Mouse (Mus musculus): ENCODE data around the gene Dlx1. TPM values are rescaled to one million over a fixed set of nuclear protein-coding genes. Genes with fewer than 3 reads are reported as not detected.

The Dlx1 gene
- total and polyA plus RNA-seq, 3 experiments = 0.98 to 3.0 (median 2.4) TPM

DNA sequence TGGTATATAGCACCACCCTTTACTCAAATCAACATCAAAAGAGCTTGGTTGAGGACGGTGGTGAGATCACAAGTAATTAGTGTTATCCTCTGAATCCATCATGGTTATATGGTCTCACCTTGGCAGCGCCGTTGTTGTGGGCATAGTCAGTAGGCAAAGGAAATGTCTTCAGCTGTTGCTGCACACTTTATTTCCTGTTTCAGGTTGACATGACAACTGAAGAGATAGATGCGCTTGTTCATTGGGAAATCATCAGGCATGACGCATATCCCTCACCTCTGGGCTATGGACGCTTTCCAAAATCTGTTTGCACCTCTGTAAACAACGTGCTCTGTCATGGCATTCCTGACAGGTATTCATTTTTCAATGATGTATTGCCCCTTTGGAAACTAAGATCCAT, 16.7 kb upstream of the Dlx1 start:
- no peaks in the 10 kb centered on the region for H3K4me1 ChIP-seq (ENCODE audit: insufficient read depth, low read depth, low read length)
- ATAC-seq (ENCODE audit: extremely low read depth, insufficient number of reproducible peaks, low FRiP score, poor library complexity, severe bottlenecking) (no peak), DNase-seq (ENCODE audit: low spot score) (no peak)
- no peak for TF ChIP-seq GATA2 (IDR thresholded peaks at IDR 0.05; ENCODE audit: borderline replicate concordance, low read depth, low read length)
- TF ChIP-seq TAL1 (conservative IDR thresholded peaks at IDR 0.05; ENCODE audit: low read depth, low read length) = no peak
- TF ChIP-seq POLR2AphosphoS5 (IDR thresholded peaks at IDR 0.05; ENCODE audit: insufficient replicate concordance, low read depth, low read length) = no peak
- no peak for TF ChIP-seq CTCF (IDR thresholded peaks at IDR 0.05; ENCODE audit: low read depth, low read length)
- TF ChIP-seq GATA1 (IDR thresholded peaks at IDR 0.05; ENCODE audit: borderline replicate concordance, low read length) = no peak
- no peaks in the 10 kb centered on the region for H3K9me3 ChIP-seq (replicated peaks)
- H3K27me3 ChIP-seq (ENCODE audit: insufficient read depth, low read length) = no peaks in the 10 kb centered on the region
- peaks cover 53% of the 10 kb centered on the region for H3K36me3 ChIP-seq (replicated peaks)
- no peak overlapping the region for H3K4me3 ChIP-seq (ENCODE audit: low read depth, low read length)

DNA sequence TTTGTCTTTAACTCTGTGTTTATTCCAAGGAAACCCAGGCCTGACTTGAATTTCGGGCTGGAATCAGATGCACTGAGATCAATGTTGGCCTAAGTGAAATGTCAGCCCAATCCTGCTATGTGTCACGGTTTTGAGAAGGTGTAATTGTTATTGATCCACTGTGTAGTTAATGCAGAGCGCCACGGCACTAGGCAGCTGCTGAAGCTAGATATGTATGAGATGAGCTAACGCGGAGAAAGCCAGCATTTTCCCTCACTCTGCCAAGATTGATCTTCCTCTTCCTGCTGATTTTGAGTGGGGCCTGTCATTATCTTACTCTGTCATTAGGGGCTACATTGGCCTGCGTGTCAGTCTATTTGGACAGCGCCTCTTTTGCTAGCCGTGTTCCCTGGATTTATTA, 15.6 kb upstream of the Dlx1 start:
- H3K4me1 ChIP-seq (ENCODE audit: insufficient read depth, low read depth, low read length) = no peaks in the 10 kb centered on the region
- ATAC-seq (ENCODE audit: extremely low read depth, insufficient number of reproducible peaks, low FRiP score, poor library complexity, severe bottlenecking) = no peak
- H3K9me3 ChIP-seq (replicated peaks) = no peaks in the 10 kb centered on the region
- TF ChIP-seq GATA1 (IDR thresholded peaks at IDR 0.05; ENCODE audit: borderline replicate concordance, low read length) (no peak), TAL1 (conservative IDR thresholded peaks at IDR 0.05; ENCODE audit: low read depth, low read length) (no peak), GATA2 (IDR thresholded peaks at IDR 0.05; ENCODE audit: borderline replicate concordance, low read depth, low read length) (no peak), POLR2AphosphoS5 (IDR thresholded peaks at IDR 0.05; ENCODE audit: insufficient replicate concordance, low read depth, low read length) (no peak), CTCF (IDR thresholded peaks at IDR 0.05; ENCODE audit: low read depth, low read length) (no peak)
- peaks cover 49% of the 10 kb centered on the region for H3K36me3 ChIP-seq (replicated peaks)
- H3K4me3 ChIP-seq (ENCODE audit: low read depth, low read length) = no peak overlapping the region
- no peak for DNase-seq (ENCODE audit: low spot score)
- no peaks in the 10 kb centered on the region for H3K27me3 ChIP-seq (ENCODE audit: insufficient read depth, low read length)

DNA sequence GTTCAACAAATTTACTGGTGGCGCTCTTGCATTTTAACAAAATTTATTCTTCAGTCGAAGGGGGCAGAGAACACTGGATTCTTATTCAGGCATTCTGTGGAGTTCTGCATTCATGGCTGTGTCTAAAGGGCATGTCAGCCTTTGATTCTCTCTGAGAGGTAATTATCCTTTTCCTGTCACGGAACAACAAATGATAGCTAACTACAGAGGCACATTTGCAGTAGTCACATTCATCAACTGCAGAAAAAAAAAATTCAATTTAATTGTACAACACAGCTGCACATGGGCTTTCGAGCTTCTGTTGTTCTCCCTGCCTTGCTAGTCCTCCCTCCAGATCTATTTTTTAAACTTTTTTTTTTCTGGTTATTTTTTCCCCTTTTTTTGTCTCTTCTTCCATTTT, 10.9 kb upstream of the Dlx1 start:
- H3K4me1 ChIP-seq (ENCODE audit: insufficient read depth, low read depth, low read length) = peaks cover 4% of the 10 kb centered on the region; the same call in 1 of the 2 replicates
- no peaks in the 10 kb centered on the region for H3K9me3 ChIP-seq (replicated peaks)
- H3K4me3 ChIP-seq (ENCODE audit: low read depth, low read length) = no peak overlapping the region
- TF ChIP-seq CTCF (IDR thresholded peaks at IDR 0.05; ENCODE audit: low read depth, low read length) (no peak), GATA1 (IDR thresholded peaks at IDR 0.05; ENCODE audit: borderline replicate concordance, low read length) (no peak), TAL1 (conservative IDR thresholded peaks at IDR 0.05; ENCODE audit: low read depth, low read length) (no peak), POLR2AphosphoS5 (IDR thresholded peaks at IDR 0.05; ENCODE audit: insufficient replicate concordance, low read depth, low read length) (no peak), GATA2 (IDR thresholded peaks at IDR 0.05; ENCODE audit: borderline replicate concordance, low read depth, low read length) (no peak)
- no peaks in the 10 kb centered on the region for H3K27me3 ChIP-seq (ENCODE audit: insufficient read depth, low read length)
- DNase-seq (ENCODE audit: low spot score) = no peak
- H3K36me3 ChIP-seq (replicated peaks) = peaks cover 30% of the 10 kb centered on the region
- ATAC-seq (ENCODE audit: extremely low read depth, insufficient number of reproducible peaks, low FRiP score, poor library complexity, severe bottlenecking) = no peak

DNA sequence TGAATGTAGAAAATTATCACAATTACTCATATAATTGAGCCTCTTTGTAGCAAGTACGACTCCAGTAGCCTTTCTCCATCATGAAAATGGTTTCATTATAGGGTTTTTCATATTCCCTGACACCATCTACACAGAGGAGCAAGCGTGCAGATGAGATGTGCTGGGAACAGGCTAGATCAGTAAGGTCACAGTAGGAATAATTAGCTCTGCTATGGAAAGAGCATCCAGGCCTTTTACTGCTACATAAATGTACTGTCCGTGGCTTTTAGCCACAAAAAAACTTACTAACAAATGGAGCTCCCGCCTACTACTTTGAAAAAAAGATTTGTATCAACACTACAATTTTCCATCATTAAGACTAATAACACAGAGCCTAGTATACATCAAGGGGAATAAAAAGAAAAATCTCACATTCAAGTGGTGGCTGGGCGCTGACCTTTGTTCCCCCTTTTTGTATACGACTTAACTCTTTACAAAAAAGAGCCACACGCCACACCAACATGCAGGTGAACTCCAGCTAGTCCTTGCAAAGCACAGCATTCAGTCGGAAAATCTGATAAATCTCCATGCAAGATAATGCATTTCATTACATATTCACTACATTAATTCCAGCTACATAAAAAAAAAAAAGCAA, 10.3 kb upstream of the Dlx1 start:
- H3K36me3 ChIP-seq (replicated peaks) = peaks cover 24% of the 10 kb centered on the region
- ATAC-seq (ENCODE audit: extremely low read depth, insufficient number of reproducible peaks, low FRiP score, poor library complexity, severe bottlenecking) = no peak
- no peak overlapping the region for H3K4me3 ChIP-seq (ENCODE audit: low read depth, low read length)
- H3K9me3 ChIP-seq (replicated peaks) = no peaks in the 10 kb centered on the region
- TF ChIP-seq CTCF (IDR thresholded peaks at IDR 0.05; ENCODE audit: low read depth, low read length) = no peak
- no peak for TF ChIP-seq TAL1 (conservative IDR thresholded peaks at IDR 0.05; ENCODE audit: low read depth, low read length)
- no peak for TF ChIP-seq GATA1 (IDR thresholded peaks at IDR 0.05; ENCODE audit: borderline replicate concordance, low read length)
- TF ChIP-seq GATA2 (IDR thresholded peaks at IDR 0.05; ENCODE audit: borderline replicate concordance, low read depth, low read length) = no peak
- no peak for TF ChIP-seq POLR2AphosphoS5 (IDR thresholded peaks at IDR 0.05; ENCODE audit: insufficient replicate concordance, low read depth, low read length)
- no peaks in the 10 kb centered on the region for H3K27me3 ChIP-seq (ENCODE audit: insufficient read depth, low read length)
- H3K4me1 ChIP-seq (ENCODE audit: insufficient read depth, low read depth, low read length) = peaks cover 4% of the 10 kb centered on the region; the same call in 1 of the 2 replicates
- DNase-seq (ENCODE audit: low spot score) = no peak

DNA sequence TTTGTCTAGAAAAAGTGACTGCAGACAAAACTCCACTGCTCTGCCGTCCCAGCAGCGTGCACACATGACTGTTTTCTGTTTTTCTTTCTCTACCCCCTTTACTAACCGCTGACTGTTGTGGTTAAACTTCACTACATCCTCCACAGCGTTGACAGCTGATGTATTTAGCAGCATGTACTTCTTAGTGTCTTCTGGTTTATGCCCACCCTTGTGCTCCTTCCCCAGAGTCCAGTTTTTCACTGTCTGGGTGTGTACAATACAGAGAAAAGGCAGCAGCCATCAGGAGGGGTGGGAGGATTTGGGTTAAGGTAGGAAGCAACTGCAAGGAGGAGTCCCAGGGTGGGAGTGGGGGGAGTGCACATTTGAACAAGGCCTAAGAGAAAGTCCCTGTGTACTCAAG, 5.0 kb upstream of the Dlx1 start:
- ATAC-seq (ENCODE audit: extremely low read depth, insufficient number of reproducible peaks, low FRiP score, poor library complexity, severe bottlenecking) = no peak
- Histone ChIP-seq H3K9me3 (replicated peaks) (no peaks in the 10 kb centered on the region), H3K4me1 (ENCODE audit: insufficient read depth, low read depth, low read length) (peaks cover 30% of the 10 kb centered on the region), H3K27me3 (ENCODE audit: insufficient read depth, low read length) (peaks cover 4% of the 10 kb centered on the region; the same call in 1 of the 2 replicates), H3K36me3 (replicated peaks) (peaks cover 18% of the 10 kb centered on the region), H3K4me3 (ENCODE audit: low read depth, low read length) (no peak overlapping the region)
- no peak for TF ChIP-seq GATA1 (IDR thresholded peaks at IDR 0.05; ENCODE audit: borderline replicate concordance, low read length)
- no peak for TF ChIP-seq TAL1 (conservative IDR thresholded peaks at IDR 0.05; ENCODE audit: low read depth, low read length)
- TF ChIP-seq POLR2AphosphoS5 (IDR thresholded peaks at IDR 0.05; ENCODE audit: insufficient replicate concordance, low read depth, low read length) = no peak
- TF ChIP-seq GATA2 (IDR thresholded peaks at IDR 0.05; ENCODE audit: borderline replicate concordance, low read depth, low read length) = no peak
- TF ChIP-seq CTCF (IDR thresholded peaks at IDR 0.05; ENCODE audit: low read depth, low read length) = no peak
- no peak for DNase-seq (ENCODE audit: low spot score)

DNA sequence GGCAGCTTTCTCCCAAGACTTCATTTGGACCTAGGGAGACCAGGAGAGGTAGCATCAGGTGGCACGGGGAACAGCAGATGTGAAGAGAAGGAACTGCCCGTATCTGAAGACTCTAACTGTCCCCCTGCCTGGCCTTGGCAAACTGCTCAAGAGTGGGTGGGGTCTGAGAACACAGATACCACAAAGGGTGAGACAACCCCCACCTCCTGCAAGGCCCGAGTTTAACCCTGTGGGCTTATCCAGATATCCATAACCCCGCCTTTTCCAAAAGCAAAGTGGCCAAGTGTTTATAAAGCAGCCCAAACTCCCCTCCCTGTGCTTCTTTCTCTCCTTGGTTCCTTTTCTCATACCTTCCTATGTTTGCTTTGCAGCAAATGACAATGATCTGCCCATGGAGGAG, 4.5 kb upstream of the Dlx1 start:
- Histone ChIP-seq H3K4me3 (ENCODE audit: low read depth, low read length) (no peak overlapping the region), H3K9me3 (replicated peaks) (no peaks in the 10 kb centered on the region), H3K27me3 (ENCODE audit: insufficient read depth, low read length) (peaks cover 6% of the 10 kb centered on the region; the same call in 1 of the 2 replicates), H3K36me3 (replicated peaks) (peaks cover 17% of the 10 kb centered on the region), H3K4me1 (ENCODE audit: insufficient read depth, low read depth, low read length) (peaks cover 34% of the 10 kb centered on the region)
- TF ChIP-seq GATA2 (IDR thresholded peaks at IDR 0.05; ENCODE audit: borderline replicate concordance, low read depth, low read length) (no peak), POLR2AphosphoS5 (IDR thresholded peaks at IDR 0.05; ENCODE audit: insufficient replicate concordance, low read depth, low read length) (no peak), TAL1 (conservative IDR thresholded peaks at IDR 0.05; ENCODE audit: low read depth, low read length) (no peak), GATA1 (IDR thresholded peaks at IDR 0.05; ENCODE audit: borderline replicate concordance, low read length) (no peak), CTCF (IDR thresholded peaks at IDR 0.05; ENCODE audit: low read depth, low read length) (no peak)
- no peak for DNase-seq (ENCODE audit: low spot score)
- ATAC-seq (ENCODE audit: extremely low read depth, insufficient number of reproducible peaks, low FRiP score, poor library complexity, severe bottlenecking) = no peak
